Mouse (Mus musculus): ENCODE results near the gene AC109138.7. TPM values are rescaled to one million over a fixed set of nuclear protein-coding genes. Genes with fewer than 3 reads are reported as not detected.

The AC109138.7 gene
- polyA plus RNA-seq, 1 experiment from 2014 or later, result not detected

GRCm38 (mm10) chr19:4183689-4184088 is 30.5 kb upstream of the AC109138.7 start:
- 69% methylated on average over 2 of the region's 2 CpGs for WGBS
- no peaks in the 10 kb centered on the region for H3K36me3 ChIP-seq (replicated peaks)
- H3K4me2 ChIP-seq, result no peak overlapping the region
- H3K9ac ChIP-seq, result no peak overlapping the region
- ATAC-seq (ENCODE audit: low FRiP score), result no peak
- peaks cover 6% of the 10 kb centered on the region for H3K4me1 ChIP-seq
- H3K9me3 ChIP-seq, result no peaks in the 10 kb centered on the region
- no peaks in the 10 kb centered on the region for H3K27me3 ChIP-seq
- H3K4me3 ChIP-seq (replicated peaks), result no peak overlapping the region
- H3K27ac ChIP-seq, result no peak overlapping the region

GRCm38 (mm10) chr19:4184976-4185975 is 28.9 kb upstream of the AC109138.7 start:
- no peak overlapping the region for H3K9ac ChIP-seq
- no peak overlapping the region for H3K4me2 ChIP-seq
- no peaks in the 10 kb centered on the region for H3K36me3 ChIP-seq (replicated peaks)
- WGBS, result 69% methylated on average over 15 of the region's 15 CpGs
- H3K27ac ChIP-seq, result no peak overlapping the region
- H3K4me3 ChIP-seq (replicated peaks), result no peak overlapping the region
- peaks cover 6% of the 10 kb centered on the region for H3K4me1 ChIP-seq
- ATAC-seq (ENCODE audit: low FRiP score), result no peak
- no peaks in the 10 kb centered on the region for H3K27me3 ChIP-seq
- H3K9me3 ChIP-seq, result no peaks in the 10 kb centered on the region

GRCm38 (mm10) chr19:4187303-4187702 is 26.9 kb upstream of the AC109138.7 start:
- Histone ChIP-seq H3K4me2 (no peak overlapping the region), H3K4me3 (replicated peaks) (no peak overlapping the region), H3K9me3 (no peaks in the 10 kb centered on the region), H3K27ac (no peak overlapping the region), H3K36me3 (replicated peaks) (no peaks in the 10 kb centered on the region), H3K27me3 (no peaks in the 10 kb centered on the region), H3K4me1 (peaks cover 5% of the 10 kb centered on the region; the same call in 1 of the 2 replicates), H3K9ac (no peak overlapping the region)
- 71% methylated on average over 3 of the region's 3 CpGs for WGBS
- no peak for ATAC-seq (ENCODE audit: low FRiP score)

GRCm38 (mm10) chr19:4189051-4189620 is 25.0 kb upstream of the AC109138.7 start:
- Histone ChIP-seq H3K27me3 (no peaks in the 10 kb centered on the region), H3K9me3 (no peaks in the 10 kb centered on the region), H3K4me1 (peaks cover 21% of the 10 kb centered on the region), H3K36me3 (replicated peaks) (peaks cover 11% of the 10 kb centered on the region), H3K27ac (no peak overlapping the region), H3K4me3 (replicated peaks) (no peak overlapping the region), H3K9ac (no peak overlapping the region), H3K4me2 (no peak overlapping the region)
- 88% methylated on average over 12 of the region's 12 CpGs for WGBS
- ATAC-seq (ENCODE audit: low FRiP score), result no peak

- Histone ChIP-seq H3K4me2 (peak within 1 kb of the TSS; percentile 93), H3K27ac (peak within 1 kb of the TSS; percentile 91), H3K36me3 (replicated peaks) (peaks cover 29% of the 10 kb centered on the region), H3K4me3 (replicated peaks) (peak within 1 kb of the TSS; percentile 98), H3K4me1 (peaks cover 29% of the 10 kb centered on the region), H3K27me3 (no peaks in the 10 kb centered on the region), H3K9me3 (no peaks in the 10 kb centered on the region), H3K9ac (peak within 1 kb of the TSS; percentile 98)
- WGBS, result 65% methylated on average over 4 of the region's 4 CpGs
- ATAC-seq (ENCODE audit: low FRiP score), result no peak
These were observed 23.3 kb upstream of the AC109138.7 start, which contains the start of gene Tbc1d10c for GRCm38 (mm10) chr19:4190831-4191334. Tbc1d10c (minus strand) TSS chr19:4191284.

GRCm38 (mm10) chr19:4191528-4192250 is 22.5 kb upstream of the AC109138.7 start, which contains the start of gene Ppp1ca:
Ppp1ca (plus strand) TSS chr19:4192065.
- H3K36me3 ChIP-seq (replicated peaks), result peaks cover 37% of the 10 kb centered on the region
- peak within 1 kb of the TSS; percentile 98 for H3K9ac ChIP-seq
- no peaks in the 10 kb centered on the region for H3K27me3 ChIP-seq
- WGBS, result 8% methylated on average over 42 of the region's 47 CpGs
- H3K4me1 ChIP-seq, result peaks cover 29% of the 10 kb centered on the region
- peak within 1 kb of the TSS; percentile 98 for H3K4me3 ChIP-seq (replicated peaks)
- peak within 1 kb of the TSS; percentile 93 for H3K4me2 ChIP-seq
- ATAC-seq (ENCODE audit: low FRiP score), result peak; percentile 93
- H3K27ac ChIP-seq, result peak within 1 kb of the TSS; percentile 91
- no peaks in the 10 kb centered on the region for H3K9me3 ChIP-seq

GRCm38 (mm10) chr19:4192251-4192985 is 21.7 kb upstream of the AC109138.7 start:
- H3K4me2 ChIP-seq, result peak overlapping the region; percentile 93
- H3K4me1 ChIP-seq, result peaks cover 29% of the 10 kb centered on the region
- under 1% methylated on average over 51 of the region's 52 CpGs for WGBS

GRCm38 (mm10) chr19:4193129-4193528 is 21.0 kb upstream of the AC109138.7 start:
- no peak for ATAC-seq (ENCODE audit: low FRiP score)
- peaks cover 49% of the 10 kb centered on the region for H3K36me3 ChIP-seq (replicated peaks)
- H3K4me1 ChIP-seq, result peaks cover 29% of the 10 kb centered on the region

More at GRCm38 (mm10) chr19:4192251-4192985, 21.7 kb upstream of the AC109138.7 start:
- Histone ChIP-seq H3K27ac (peak overlapping the region; percentile 91), H3K9me3 (no peaks in the 10 kb centered on the region), H3K4me3 (replicated peaks) (peak overlapping the region; percentile 98), H3K27me3 (no peaks in the 10 kb centered on the region), H3K9ac (peak overlapping the region; percentile 98), H3K36me3 (replicated peaks) (peaks cover 44% of the 10 kb centered on the region)
- ATAC-seq (ENCODE audit: low FRiP score), result no peak; the same call in none of the 2 replicates

GRCm38 (mm10) chr19:4194021-4194724 is 20.0 kb upstream of the AC109138.7 start:
- Histone ChIP-seq H3K9me3 (no peaks in the 10 kb centered on the region), H3K27me3 (no peaks in the 10 kb centered on the region), H3K4me2 (no peak overlapping the region), H3K27ac (no peak overlapping the region), H3K9ac (no peak overlapping the region), H3K4me1 (peaks cover 29% of the 10 kb centered on the region), H3K36me3 (replicated peaks) (peaks cover 52% of the 10 kb centered on the region), H3K4me3 (replicated peaks) (no peak overlapping the region; the same call in 1 of the 2 replicates)
- 87% methylated on average over 8 of the region's 8 CpGs for WGBS
- ATAC-seq (ENCODE audit: low FRiP score), result no peak

More at GRCm38 (mm10) chr19:4193129-4193528, 21.0 kb upstream of the AC109138.7 start:
- 0 out of 2 replicates have a peak overlapping the region, but pooled peaks have one; percentile 91 for H3K27ac ChIP-seq
- H3K27me3 ChIP-seq, result no peaks in the 10 kb centered on the region
- H3K9ac ChIP-seq, result peak overlapping the region; percentile 98
- H3K4me2 ChIP-seq, result peak overlapping the region; percentile 93
- peak overlapping the region; percentile 98 for H3K4me3 ChIP-seq (replicated peaks)
- no peaks in the 10 kb centered on the region for H3K9me3 ChIP-seq
- WGBS, result 67% methylated on average over 6 of the region's 6 CpGs

- no peak for ATAC-seq (ENCODE audit: low FRiP score)
- no peak overlapping the region for H3K4me2 ChIP-seq
- no peak overlapping the region; the same call in 1 of the 2 replicates for H3K27ac ChIP-seq
- no peaks in the 10 kb centered on the region for H3K27me3 ChIP-seq
- H3K4me3 ChIP-seq (replicated peaks), result no peak overlapping the region
- H3K4me1 ChIP-seq, result peaks cover 30% of the 10 kb centered on the region
- H3K9me3 ChIP-seq, result no peaks in the 10 kb centered on the region
- no peak overlapping the region for H3K9ac ChIP-seq
- H3K36me3 ChIP-seq (replicated peaks), result peaks cover 60% of the 10 kb centered on the region
- 85% methylated on average over 12 of the region's 12 CpGs for WGBS
These were observed 19.1 kb upstream of the AC109138.7 start for GRCm38 (mm10) chr19:4194776-4195650.

All from forebrain, embryonic 12.5 days (tissue).